Mouse (Mus musculus): ENCODE measurements around the gene Hba-a1.
"Not testable (repeated sequence)": the region's sequence is repeated elsewhere in the genome, so short reads cannot be mapped to it uniquely, and the experiment has no call there.

The Hba-a1 gene

DNA sequence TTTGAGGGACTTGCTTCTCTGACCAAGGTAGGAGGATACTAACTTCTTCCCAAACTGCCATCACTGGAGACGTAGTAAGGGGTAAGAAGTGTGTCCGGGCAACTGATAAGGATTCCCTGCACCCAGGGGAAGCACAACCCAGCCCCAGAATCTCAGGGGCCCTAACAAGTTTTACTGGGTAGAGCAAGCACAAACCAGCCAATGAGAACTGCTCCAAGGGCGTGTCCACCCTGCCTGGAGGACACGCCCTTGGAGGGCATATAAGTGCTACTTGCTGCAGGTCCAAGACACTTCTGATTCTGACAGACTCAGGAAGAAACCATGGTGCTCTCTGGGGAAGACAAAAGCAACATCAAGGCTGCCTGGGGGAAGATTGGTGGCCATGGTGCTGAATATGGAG, 12.9 kb downstream of the Hba-a1 start, which contains the start of gene Hba-a2:
Gene Hba-a2 (plus strand): TSS at position 287 of the 400 bp plus-strand sequence.
- not testable (repeated sequence) for DNase-seq (ENCODE audit: low read depth)

DNA sequence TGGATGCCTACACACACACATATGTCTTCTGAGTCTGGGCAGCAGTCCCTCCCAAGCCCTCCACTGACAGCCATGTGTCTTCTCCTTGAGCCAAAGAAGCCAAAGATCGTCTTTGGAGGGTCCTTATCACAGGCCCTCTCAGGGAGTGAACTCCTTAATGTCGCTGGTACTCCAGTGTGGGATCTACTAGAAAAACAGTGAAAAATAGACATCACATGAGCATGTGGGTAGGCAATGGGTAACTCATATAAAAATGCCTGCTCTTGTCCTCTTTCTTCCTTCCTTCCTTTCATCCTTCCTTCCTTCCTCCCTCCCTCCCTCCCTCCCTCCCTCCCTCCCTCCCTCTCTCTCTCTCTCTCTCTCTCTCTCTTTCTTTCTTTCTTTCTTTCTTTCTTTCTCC, 14.1 kb downstream of the Hba-a1 start:
- DNase-seq (ENCODE audit: low read depth), result not testable (repeated sequence)

DNA sequence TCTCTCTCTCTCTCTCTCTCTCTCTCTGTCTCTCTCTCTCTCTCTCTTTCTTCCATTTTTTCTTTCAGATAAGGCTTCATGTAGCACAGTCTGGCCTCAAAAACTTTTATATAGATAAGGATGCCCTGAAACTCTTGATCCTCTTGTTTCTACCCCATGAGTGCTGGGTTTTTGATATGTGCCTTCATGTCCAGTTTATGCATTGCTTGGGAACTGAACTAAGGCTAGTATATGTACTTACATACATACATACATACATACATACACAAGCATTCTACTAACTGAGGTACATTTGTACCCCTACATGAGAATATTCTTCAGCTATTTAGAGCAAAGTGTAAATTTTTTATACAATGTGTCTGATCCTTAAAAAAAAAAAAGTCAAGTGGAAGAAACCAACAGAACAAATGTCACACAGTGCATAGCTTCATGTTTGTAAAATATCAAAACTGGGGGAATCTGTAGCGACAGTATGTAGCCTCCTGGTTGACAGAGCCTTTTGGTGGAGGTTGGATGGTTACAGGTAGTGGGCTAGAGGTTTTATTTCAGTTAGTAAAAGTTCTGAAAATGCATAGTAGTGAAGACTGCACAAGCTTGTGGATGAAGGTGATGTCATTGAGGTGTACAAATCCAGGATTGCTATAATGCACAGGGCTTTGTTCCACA, 14.7 kb downstream of the Hba-a1 start:
- no peak for DNase-seq (ENCODE audit: low read depth)

DNA sequence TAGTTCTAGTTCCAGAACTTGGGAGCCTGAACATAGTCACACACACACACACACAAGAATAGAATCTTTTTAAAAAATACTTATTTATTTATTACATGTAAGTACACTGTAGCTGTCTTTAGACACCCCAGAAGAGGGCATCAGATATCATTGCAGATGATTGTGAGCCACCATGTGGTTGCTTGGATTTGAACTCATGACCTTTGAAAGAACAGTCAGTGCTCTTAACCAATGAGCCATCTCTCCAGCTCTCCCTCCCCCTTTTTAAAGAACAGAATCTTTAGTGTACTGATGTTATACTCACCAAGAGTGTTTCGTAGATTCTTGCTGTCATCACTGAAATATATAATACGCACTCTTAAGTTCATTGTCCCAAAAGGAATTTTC, 15.2 kb downstream of the Hba-a1 start:
- no peak for DNase-seq (ENCODE audit: low read depth)

DNA sequence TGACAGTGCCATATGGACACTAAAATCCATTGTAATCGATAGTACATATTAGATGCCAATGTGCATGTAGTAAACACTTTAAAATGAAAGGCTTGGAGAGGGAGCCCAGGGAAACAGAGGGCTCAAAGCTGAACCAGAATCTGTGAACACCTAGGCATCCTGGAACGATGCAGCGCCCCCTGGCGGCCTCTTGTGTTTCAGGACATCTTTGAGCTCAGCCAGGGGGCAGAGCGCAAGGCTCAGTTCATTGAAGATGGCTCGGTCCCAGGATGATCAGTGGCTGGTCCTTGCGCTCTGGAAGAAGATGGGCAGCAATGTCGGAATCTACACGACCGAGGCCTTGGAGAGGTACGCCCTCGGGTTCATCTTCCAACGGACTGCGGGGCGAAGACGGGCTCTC, 16.6 kb downstream of the Hba-a1 start, which contains the start of gene Hbq1a:
Gene Hbq1a (plus strand): TSS at position 205 of the 400 bp plus-strand sequence.
- DNase-seq (ENCODE audit: low read depth), result not testable (repeated sequence)

DNA sequence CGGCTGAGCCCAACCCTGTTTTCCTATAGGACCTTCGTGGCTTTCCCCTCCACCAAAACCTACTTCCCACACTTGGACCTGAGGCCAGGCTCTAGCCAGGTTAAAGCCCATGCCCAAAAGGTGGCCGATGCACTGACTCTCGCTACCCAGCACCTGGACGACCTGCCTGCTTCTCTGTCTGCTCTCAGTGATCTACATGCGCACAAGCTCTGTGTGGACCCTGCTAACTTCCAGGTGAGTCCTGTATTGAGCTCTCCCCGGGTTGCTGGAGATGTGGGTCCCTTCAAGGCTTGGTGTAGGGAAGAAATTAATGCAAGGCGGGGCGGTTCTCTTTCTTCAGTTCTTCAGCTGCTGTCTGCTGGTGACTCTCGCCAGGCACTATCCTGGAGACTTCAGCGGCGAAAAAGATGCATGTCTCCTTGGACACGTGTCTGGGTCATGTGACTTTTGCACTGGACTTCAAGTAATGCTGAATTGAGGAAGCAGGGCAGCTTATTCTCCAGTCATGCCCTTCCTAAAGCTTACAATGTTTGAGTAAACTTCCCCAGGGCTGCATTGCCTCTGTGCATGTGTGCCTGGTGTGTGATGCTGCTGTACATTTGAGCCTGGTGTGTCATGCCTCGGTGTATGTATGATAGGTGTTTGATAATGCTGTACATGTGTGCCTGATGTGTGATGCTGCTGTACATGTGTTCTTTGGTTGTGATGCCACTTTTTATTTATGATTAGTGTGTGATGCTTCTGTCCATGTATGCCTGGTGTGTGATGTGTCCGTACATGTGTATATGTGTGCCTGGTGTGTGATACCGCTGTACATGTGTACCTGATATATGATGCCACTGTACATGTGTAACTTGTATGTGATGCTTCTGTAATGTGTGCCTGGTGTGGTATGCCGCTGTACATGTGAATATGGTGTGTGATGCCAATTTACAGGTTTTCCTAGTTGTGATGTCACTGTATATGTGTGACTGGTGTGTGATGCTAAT, 17.3 kb downstream of the Hba-a1 start:
- DNase-seq (ENCODE audit: low read depth), result no peak

DNA sequence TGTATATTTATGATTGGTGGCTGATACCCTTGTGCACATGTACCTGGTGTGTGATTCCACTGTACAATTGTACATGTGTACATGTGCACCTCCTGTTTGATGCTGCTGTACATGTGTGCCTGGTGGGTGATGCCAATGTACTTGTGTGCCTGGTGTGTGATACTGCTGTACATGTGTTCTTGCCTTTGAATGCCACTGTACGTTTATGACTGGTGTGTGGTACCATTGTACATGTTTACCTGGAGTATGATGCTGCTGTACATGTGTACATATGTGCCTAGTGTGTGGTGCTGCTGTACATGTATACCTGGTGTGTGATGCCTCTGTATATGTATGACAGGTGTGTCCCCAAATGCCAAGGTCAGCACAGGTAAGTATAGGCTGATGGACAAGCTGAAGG, 18.2 kb downstream of the Hba-a1 start:
- DNase-seq (ENCODE audit: low read depth), result no peak

DNA sequence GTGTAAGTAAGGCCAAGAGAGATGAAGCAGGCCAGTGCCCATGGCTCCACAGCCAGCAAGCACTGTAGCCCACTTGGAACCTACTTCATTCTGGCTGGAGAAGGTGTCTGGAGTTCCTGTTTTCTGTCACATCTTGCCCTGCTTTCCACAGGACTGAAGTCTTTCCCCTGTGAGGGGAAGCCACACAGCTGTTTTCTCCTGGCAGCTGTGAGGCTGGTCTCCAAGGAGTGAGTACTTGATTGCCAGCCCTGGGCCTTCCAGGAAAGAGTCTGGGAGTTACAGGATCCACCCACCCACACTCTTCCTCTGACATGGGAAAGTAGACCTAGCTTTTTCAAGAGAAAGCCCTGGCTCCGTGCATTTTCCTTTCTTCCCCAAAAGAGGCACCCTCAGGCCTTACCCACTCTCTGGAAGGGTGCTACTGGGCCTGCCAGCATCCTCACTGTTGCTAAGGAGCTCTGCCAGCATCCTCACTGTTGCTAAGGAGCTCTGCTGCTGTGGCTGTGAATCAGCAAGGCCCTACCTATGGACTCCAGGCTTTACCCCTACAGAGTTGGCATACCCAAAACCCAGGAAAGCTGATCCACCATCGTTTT, 19.6 kb downstream of the Hba-a1 start:
- no peak for DNase-seq (ENCODE audit: low read depth)

DNA sequence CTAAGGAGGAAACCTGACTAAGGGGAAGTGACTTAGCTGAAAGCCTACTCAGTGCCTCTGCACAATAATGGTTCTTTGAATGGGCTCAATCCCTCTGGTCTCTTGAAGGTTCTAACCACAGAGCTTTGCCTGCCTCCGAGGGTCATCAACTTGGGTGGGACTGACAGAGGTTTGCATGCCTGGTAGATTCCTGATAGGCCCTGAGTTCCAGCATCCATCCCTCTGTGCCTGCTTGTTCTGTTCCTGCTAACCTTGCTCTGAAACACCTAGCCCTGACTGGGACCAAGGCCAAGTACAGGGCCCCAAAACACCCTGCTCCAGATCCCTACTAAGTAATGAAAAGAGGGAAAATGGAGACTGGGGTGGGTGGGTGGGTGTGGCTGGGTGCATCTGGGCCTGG, 20.1 kb downstream of the Hba-a1 start:
- DNase-seq (ENCODE audit: low read depth), result no peak

DNA sequence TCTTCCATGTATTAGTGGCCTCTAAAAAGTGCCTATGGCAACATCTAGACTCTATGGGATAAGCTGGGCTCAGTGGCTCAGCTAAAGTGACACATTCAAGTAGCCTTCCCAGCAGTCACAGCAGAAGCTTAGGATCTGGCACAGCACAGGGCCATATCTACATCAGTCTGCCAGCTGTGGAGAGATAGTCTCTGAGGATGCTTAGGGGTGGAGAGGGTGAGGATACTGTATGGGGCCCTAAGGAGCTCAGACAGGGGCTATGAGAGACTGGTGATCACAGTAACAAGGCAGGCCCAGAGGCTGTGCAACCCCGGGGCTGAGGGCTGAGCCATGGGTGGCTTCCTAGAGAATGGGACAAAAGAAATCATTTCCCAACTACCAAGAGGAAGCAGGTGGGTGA, 23.7 kb downstream of the Hba-a1 start:
- DNase-seq (ENCODE audit: low read depth), result no peak

DNA sequence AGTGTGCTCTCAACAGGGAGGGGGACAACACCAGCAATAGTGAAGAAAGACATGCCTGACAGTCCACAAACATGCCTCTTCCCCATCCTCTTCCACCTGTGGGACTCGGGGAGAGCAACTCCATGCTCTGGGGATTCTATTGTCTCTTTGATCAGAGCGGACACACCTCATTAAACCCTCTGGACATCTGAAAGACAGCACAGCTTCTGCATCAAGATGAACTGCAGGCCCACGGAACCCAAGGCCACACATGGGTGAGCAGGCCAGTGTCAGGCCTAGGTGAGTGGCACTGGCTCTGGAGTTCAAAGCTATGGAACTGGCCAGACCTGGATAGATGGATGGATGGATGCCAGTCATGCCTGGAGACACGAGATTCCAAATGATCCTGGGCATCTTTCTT, 26.1 kb downstream of the Hba-a1 start:
- no peak for DNase-seq (ENCODE audit: low read depth)

DNA sequence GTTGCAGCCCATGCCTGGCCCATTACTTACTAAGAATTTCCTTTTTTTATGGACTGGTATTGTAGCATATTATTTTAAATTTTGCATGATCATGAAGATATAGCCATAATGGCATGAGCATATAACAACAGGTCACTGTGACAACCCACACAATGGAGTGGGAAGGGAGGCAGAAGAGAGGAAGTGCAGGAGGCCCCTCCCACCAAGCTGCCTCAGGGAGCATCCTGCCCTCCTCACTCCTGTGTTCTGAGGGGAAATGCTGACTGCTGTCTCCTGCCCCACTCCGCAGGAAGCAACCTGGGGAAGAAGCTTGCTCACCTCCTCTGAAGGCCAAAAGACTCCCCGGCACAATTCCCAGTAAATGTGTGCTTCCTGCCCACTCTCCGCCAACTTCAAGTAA, 26.6 kb downstream of the Hba-a1 start:
- no peak for DNase-seq (ENCODE audit: low read depth)

DNA sequence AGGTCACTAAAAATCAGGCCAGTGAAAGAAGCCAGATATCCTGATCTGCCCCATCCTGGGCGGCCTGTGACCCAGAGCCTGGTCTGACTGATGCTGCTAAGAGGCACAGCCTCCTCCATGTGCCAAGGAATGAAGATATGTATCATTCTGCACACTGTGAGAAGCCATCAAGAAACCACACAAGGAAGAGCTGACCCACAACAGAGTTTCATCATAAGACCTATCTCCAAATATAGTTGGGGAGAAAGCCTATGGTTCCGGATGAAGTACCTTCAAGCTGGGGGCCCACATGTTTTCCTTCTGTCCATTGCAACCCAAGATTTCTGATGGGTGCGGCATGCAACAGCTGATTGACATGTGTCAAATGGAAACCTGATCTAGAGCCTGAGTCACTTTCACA, 32.7 kb downstream of the Hba-a1 start:
- no peak for DNase-seq (ENCODE audit: low read depth)

DNA sequence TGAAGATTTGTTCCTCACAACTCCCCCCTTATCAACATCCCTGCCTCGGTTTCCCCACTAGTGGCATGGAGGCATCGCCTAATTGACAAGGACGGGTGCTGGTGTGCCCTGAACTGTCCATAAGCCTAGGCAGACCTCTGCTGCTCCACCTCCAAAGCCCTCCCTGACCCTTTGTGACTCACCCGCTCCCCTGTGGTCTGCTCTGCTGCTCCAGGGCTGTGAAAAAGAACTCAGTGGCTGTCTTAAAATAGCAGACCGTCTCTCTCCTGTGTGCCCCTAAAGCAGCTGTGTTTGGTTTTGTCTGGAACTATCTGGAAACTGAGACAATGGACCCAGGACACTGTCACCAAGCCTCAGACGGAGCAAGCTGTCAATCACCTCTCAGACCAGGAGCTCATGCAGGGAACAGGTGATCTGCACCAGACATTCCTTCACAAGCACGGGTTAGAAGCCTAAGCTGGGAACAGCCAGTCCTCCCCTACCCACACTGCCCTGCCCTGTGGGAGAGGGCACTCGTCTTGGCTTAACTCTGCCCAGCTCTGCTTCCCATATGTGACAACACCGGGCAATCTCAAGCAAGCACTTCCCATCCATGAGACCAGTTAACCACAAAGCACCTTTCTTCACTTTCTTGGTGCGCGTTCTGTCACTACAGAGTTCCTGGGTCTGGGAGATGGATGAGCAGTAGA, 37.3 kb downstream of the Hba-a1 start:
- no peak for DNase-seq (ENCODE audit: low read depth)

DNA sequence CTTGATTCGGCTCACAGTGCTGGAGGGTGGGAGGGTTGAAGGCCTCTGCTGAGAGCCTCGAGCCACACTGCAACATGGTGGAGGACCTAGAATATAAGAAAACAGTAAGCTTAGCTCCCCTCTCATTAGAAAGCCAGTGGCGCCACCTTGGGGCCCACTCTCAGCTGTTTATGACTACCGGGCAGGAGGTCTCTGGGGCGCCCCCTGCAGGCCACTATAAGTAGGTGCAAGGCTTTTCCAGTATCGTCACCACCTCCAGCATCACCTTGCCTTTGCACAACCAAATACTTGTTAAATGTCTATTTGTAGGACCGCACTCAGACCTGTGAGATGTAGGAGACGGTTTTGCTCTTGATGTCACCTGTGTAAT, 37.9 kb downstream of the Hba-a1 start:
- peak; percentile 79 for DNase-seq (ENCODE audit: low read depth)

DNA sequence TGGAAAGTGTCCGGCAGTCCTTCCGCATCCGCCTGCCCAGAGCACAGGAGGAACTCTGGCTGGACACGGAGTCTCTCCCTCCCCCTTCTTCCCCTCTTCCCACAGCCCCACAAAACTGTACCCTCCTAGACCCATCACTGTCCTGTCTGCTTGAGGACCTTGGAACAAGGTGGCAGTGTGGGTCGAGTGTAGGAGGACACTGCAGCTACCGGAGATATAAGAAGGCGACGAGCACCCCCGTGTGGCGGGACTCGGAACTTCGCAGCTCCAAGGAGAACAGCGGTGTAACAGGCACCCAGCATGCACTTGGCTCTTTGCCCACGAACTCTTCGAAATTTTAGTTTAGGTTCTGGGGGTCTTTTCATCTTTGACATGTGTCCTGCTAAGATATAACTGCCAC, 41.3 kb downstream of the Hba-a1 start:
- peak; percentile 66 for DNase-seq (ENCODE audit: low read depth)

DNA sequence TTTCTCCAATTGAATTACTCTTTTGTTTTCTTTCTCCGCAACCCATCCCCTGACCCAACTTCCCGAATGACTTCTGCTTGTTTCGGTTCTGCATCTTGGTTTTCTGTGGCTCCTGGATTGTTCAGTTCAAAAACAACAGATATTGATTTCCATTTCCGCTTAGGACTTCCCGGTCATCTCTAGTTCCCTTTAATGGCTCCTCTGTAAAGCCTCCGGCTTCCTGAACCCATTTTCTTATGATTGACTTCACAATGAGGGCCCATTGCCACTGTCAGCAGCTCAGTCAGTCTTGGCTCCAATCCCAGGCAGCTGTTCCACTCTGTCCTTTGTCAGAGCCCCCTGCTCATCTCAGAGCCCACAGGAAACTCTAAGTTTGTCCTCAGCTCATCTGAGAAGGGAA, 47.8 kb downstream of the Hba-a1 start:
- no peak for DNase-seq (ENCODE audit: low read depth)

DNA sequence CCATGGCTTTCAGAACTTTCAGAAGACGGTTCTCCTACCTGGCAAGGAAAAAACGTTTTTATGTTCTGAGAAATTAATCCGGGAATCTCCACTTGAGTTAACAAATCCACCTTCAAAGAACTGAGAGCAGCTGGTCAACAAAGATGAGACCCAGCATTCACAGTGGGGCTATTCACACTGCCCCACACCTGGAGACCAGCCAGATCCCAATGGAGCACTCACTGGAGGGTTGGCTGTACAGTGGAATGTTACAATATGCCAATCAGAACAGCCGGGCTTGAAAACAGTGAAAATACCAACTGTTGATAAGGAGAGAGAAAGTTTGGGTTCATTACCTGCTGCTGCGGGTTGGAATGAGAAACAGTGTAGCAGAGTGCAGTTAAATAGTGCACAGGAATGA, 48.5 kb downstream of the Hba-a1 start:
- DNase-seq (ENCODE audit: low read depth), result no peak

DNA sequence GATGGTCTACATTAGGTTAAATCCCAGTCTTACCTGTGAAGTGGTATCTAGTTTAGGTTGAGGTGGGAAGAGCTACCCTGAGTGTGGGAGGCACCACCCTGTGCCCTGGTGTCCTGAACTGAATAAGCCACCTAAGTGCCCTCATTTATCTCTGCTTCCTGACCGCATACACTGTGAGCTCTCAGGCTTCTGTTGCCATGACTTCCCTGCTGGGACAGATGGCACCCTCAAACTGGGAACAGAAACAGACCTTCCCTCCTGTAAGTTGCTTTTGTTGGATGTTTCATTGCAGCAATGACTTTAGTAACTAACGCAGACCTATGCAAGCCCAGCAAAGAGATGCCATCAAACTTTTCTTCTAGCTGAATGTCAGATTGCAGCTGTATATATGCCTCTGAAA, 49.9 kb downstream of the Hba-a1 start:
- no peak for DNase-seq (ENCODE audit: low read depth)
